Comparison of ENCODE assay signal across 20 mouse cellular contexts in genomic region chr5:74316333-74316945, GRCm38 (mm10).
DNase-seq lines count a peak whose midpoint lies in the region; ATAC-seq and TF ChIP-seq lines count a peak whose summit lies in the region.
"Had no signal": no experiment of that assay in that cellular context is flagged by ENCODE, and none has a peak within 500 bp of the region (broad histone marks: within the 10 kb centered on the region; RNA-seq: fewer than 3 reads in every experiment).

No protein-coding gene starts in this region.

- no peak overlapping the region for H3K4me2 ChIP-seq in kidney, embryonic 15.5 days
- no peak overlapping the region for H3K4me2 ChIP-seq in limb, embryonic 11.5 days (ENCODE audit: low read depth, severe bottlenecking)
- peak overlapping the region; percentile 32 for H3K4me2 ChIP-seq in liver, embryonic 15.5 days
- H3K4me2 ChIP-seq: forebrain, embryonic 12.5 days; heart, embryonic 11.5 days; hindbrain, embryonic 15.5 days; intestine, embryonic 15.5 days; lung, embryonic 15.5 days; stomach, embryonic 15.5 days had no signal

- no peaks in the 10 kb centered on the region for H3K27me3 ChIP-seq in kidney, embryonic 15.5 days
- no peaks in the 10 kb centered on the region for H3K27me3 ChIP-seq in limb, embryonic 11.5 days (ENCODE audit: control insufficient read depth, insufficient read depth, low read length)
- H3K27me3 ChIP-seq in liver, embryonic 15.5 days = no peaks in the 10 kb centered on the region
- H3K27me3 ChIP-seq: forebrain, embryonic 12.5 days; intestine, embryonic 15.5 days; lung, embryonic 15.5 days; stomach, embryonic 15.5 days had no signal

- no peaks in the 10 kb centered on the region for H3K9me3 ChIP-seq in kidney, embryonic 15.5 days (replicated peaks)
- H3K9me3 ChIP-seq in limb, embryonic 11.5 days (ENCODE audit: control insufficient read depth, low read length) = no peaks in the 10 kb centered on the region
- no peaks in the 10 kb centered on the region for H3K9me3 ChIP-seq in liver, embryonic 15.5 days (replicated peaks)
- H3K9me3 ChIP-seq: forebrain, embryonic 12.5 days; hindbrain, embryonic 15.5 days; intestine, embryonic 15.5 days; lung, embryonic 15.5 days; midbrain, embryonic 10.5 days; stomach, embryonic 15.5 days had no signal

- WGBS in kidney, embryonic 15.5 days = 72% methylated on average over 11 of the region's 11 CpGs
- WGBS in limb, embryonic 11.5 days = 72% methylated on average over 11 of the region's 11 CpGs
- 82% methylated on average over 11 of the region's 11 CpGs for WGBS in liver, embryonic 15.5 days (ENCODE audit: insufficient replicate concordance)

- no peak for DNase-seq in gastrocnemius, adult 2 months
- DNase-seq in gastrocnemius, postnatal 10 days = no peak
- no peak for DNase-seq in kidney, postnatal 10 days
- no peak for DNase-seq in limb, embryonic 11.5 days (ENCODE audit: low spot score)
- no peak for DNase-seq in frontal cortex, postnatal 36 days (ENCODE audit: low spot score in 2 of 2)
- no peak for DNase-seq in frontal cortex, postnatal 25 days (ENCODE audit: low spot score in 2 of 2)
- DNase-seq: cerebellum, adult 9-10 months; layer of hippocampus, postnatal 36 days; right cerebral cortex, postnatal 25 days; thymus, adult 18-20 months had no signal

- intact Hi-C loops in gastrocnemius, adult 2 months (cut with DNase I) = loop anchor here (10.0 kb wide), 1 partner anchor 218 kb away; the partner anchor contains the start of genes Fip1l1 and Scfd2

- H3K9ac ChIP-seq in kidney, embryonic 15.5 days = no peak overlapping the region
- H3K9ac ChIP-seq in limb, embryonic 11.5 days (ENCODE audit: low read length) = no peak overlapping the region
- H3K9ac ChIP-seq in liver, embryonic 15.5 days = no peak overlapping the region
- H3K9ac ChIP-seq: forebrain, embryonic 12.5 days; hindbrain, embryonic 15.5 days; intestine, embryonic 15.5 days; lung, embryonic 15.5 days; stomach, embryonic 15.5 days had no signal

- no peak for ATAC-seq in kidney, embryonic 15.5 days (replicated peaks; ENCODE audit: low FRiP score)
- ATAC-seq in limb, embryonic 11.5 days (ENCODE audit: insufficient number of reproducible peaks, low FRiP score, low TSS enrichment, low read depth) = no peak
- ATAC-seq in liver, embryonic 15.5 days (ENCODE audit: insufficient read depth) = 0 out of 2 replicates have a peak, but pooled peaks have one; percentile 29
- ATAC-seq: intestine, embryonic 15.5 days had no signal

- no peaks in the 10 kb centered on the region for H3K36me3 ChIP-seq in kidney, embryonic 15.5 days
- no peaks in the 10 kb centered on the region for H3K36me3 ChIP-seq in limb, embryonic 11.5 days (ENCODE audit: control insufficient read depth, insufficient read depth, low read length)
- H3K36me3 ChIP-seq in liver, embryonic 15.5 days (replicated peaks) = no peaks in the 10 kb centered on the region
- H3K36me3 ChIP-seq: forebrain, embryonic 12.5 days; hindbrain, embryonic 15.5 days; intestine, embryonic 15.5 days; lung, embryonic 15.5 days; midbrain, embryonic 10.5 days; stomach, embryonic 15.5 days had no signal

- peak overlapping the region; percentile 55 for H3K27ac ChIP-seq in gastrocnemius, adult 2 months
- peak overlapping the region; percentile 48 for H3K27ac ChIP-seq in kidney, embryonic 15.5 days
- H3K27ac ChIP-seq in limb, embryonic 11.5 days (replicated peaks; ENCODE audit: low read depth, low read length) = peak overlapping the region; percentile 56; the same call in 1 of the 2 replicates
- H3K27ac ChIP-seq in liver, embryonic 15.5 days (replicated peaks) = peak overlapping the region; percentile 30; the same call in 1 of the 2 replicates
- H3K27ac ChIP-seq: forebrain, embryonic 12.5 days; hindbrain, embryonic 15.5 days; intestine, embryonic 15.5 days; lung, embryonic 15.5 days; macrophage; midbrain, embryonic 10.5 days; stomach, embryonic 15.5 days had no signal

- H3K4me3 ChIP-seq in gastrocnemius, adult 2 months = no peak overlapping the region
- H3K4me3 ChIP-seq in kidney, embryonic 15.5 days (replicated peaks) = no peak overlapping the region
- H3K4me3 ChIP-seq in limb, embryonic 11.5 days (ENCODE audit: low read depth, low read length) = no peak overlapping the region
- H3K4me3 ChIP-seq in liver, embryonic 15.5 days (replicated peaks) = no peak overlapping the region
- H3K4me3 ChIP-seq: forebrain, embryonic 12.5 days; hindbrain, embryonic 15.5 days; intestine, embryonic 15.5 days; lung, embryonic 15.5 days; midbrain, embryonic 10.5 days; stomach, embryonic 15.5 days had no signal

- no peak for TF ChIP-seq CTCF in gastrocnemius, adult 2 months (IDR thresholded peaks at IDR 0.05)

- peaks cover 17% of the 10 kb centered on the region for H3K4me1 ChIP-seq in kidney, embryonic 15.5 days
- peaks cover 8% of the 10 kb centered on the region for H3K4me1 ChIP-seq in limb, embryonic 11.5 days (ENCODE audit: control insufficient read depth, insufficient read depth, low read length)
- H3K4me1 ChIP-seq in liver, embryonic 15.5 days (replicated peaks) = peaks cover 30% of the 10 kb centered on the region
- H3K4me1 ChIP-seq: hindbrain, embryonic 15.5 days; intestine, embryonic 15.5 days; lung, embryonic 15.5 days had no signal
